Mouse (Mus musculus) CH12F3 (cell line): Measurements from ENCODE around the gene Stk33.
"Not testable (repeated sequence)": the region's sequence is repeated elsewhere in the genome, so short reads cannot be mapped to it uniquely, and the experiment has no call there.

ENCODE experiments used
- in situ Hi-C: fragments of 300-500 bp; cut with MboI; formaldehyde crosslinking; loops from 2 replicates; pipeline ENCODE4 v1.14.3; 2020; ENCODE audit warnings: low sequenced_read_pairs

Gene Stk33

GRCm38 (mm10) chr7:109438781-109439591 lies at the start of gene Stk33:
Stk33 (minus strand) TSS chr7:109439081.
- in situ Hi-C loops, result no loop called here

GRCm38 (mm10) chr7:109484221-109484620 lies 45.3 kb upstream of the Stk33 start:
- in situ Hi-C loops, result no loop called here

GRCm38 (mm10) chr7:109480765-109481197 lies 41.9 kb upstream of the Stk33 start:
- in situ Hi-C loops, result no loop called here

- in situ Hi-C loops, result no loop called here
These were observed 39.0 kb upstream of the Stk33 start for GRCm38 (mm10) chr7:109477926-109478325.

GRCm38 (mm10) chr7:109470700-109471099 lies 31.8 kb upstream of the Stk33 start:
- in situ Hi-C loops, result no loop called here

GRCm38 (mm10) chr7:109468262-109468701 lies 29.4 kb upstream of the Stk33 start:
- in situ Hi-C loops, result no loop called here

GRCm38 (mm10) chr7:109467591-109467990 lies 28.7 kb upstream of the Stk33 start:
- in situ Hi-C loops, result no loop called here

- in situ Hi-C loops, result no loop called here
These were observed 21.8 kb upstream of the Stk33 start for GRCm38 (mm10) chr7:109460698-109461097.

GRCm38 (mm10) chr7:109456563-109456962 lies 17.7 kb upstream of the Stk33 start:
- in situ Hi-C loops, result no loop called here

GRCm38 (mm10) chr7:109455748-109456147 lies 16.9 kb upstream of the Stk33 start:
- in situ Hi-C loops, result no loop called here

GRCm38 (mm10) chr7:109454856-109455255 lies 16.0 kb upstream of the Stk33 start:
- in situ Hi-C loops, result no loop called here

GRCm38 (mm10) chr7:109448060-109448459 lies 9.2 kb upstream of the Stk33 start:
- in situ Hi-C loops, result no loop called here

- in situ Hi-C loops, result no loop called here
These were observed 6.1 kb upstream of the Stk33 start for GRCm38 (mm10) chr7:109445012-109445411.

GRCm38 (mm10) chr7:109442739-109443138 lies 3.9 kb upstream of the Stk33 start:
- in situ Hi-C loops, result no loop called here

GRCm38 (mm10) chr7:109440697-109441269 lies 1.9 kb upstream of the Stk33 start:
- in situ Hi-C loops, result no loop called here

GRCm38 (mm10) chr7:109424422-109425159 lies 14.3 kb downstream of the Stk33 start:
- in situ Hi-C loops, result loop anchor here (25.0 kb wide), 1 partner anchor 287 kb away; no protein-coding TSS in a partner anchor

GRCm38 (mm10) chr7:109422803-109423202 lies 16.1 kb downstream of the Stk33 start:
- in situ Hi-C loops, result loop anchor here (25.0 kb wide), 1 partner anchor 286 kb away; no protein-coding TSS in a partner anchor

- in situ Hi-C loops, result loop anchor here (25.0 kb wide), 1 partner anchor 268 kb away; no protein-coding TSS in a partner anchor
These were observed 33.4 kb downstream of the Stk33 start for GRCm38 (mm10) chr7:109405491-109405890.

- in situ Hi-C loops, result no loop called here
These were observed 39.6 kb downstream of the Stk33 start for GRCm38 (mm10) chr7:109399299-109399698.

GRCm38 (mm10) chr7:109381131-109381530 lies 57.8 kb downstream of the Stk33 start:
- in situ Hi-C loops, result no loop called here

GRCm38 (mm10) chr7:109373556-109373955 lies 65.3 kb downstream of the Stk33 start:
- in situ Hi-C loops, result not testable (repeated sequence)
